30 mouse cellular contexts compared by ENCODE assay signal in genomic region chr8:18217192-18217591, GRCm38 (mm10).
A peak's percentile ranks its signal among the peaks of the same experiment; 100 is the strongest.
DNase-seq lines count a peak whose midpoint lies in the region; ATAC-seq and TF ChIP-seq lines count a peak whose summit lies in the region.
"Had no signal": no experiment of that assay in that cellular context is flagged by ENCODE, and none has a peak within 500 bp of the region (broad histone marks: within the 10 kb centered on the region; RNA-seq: fewer than 3 reads in every experiment).

No protein-coding gene starts in this region.

- no peak overlapping the region for H3K9ac ChIP-seq in hindbrain, embryonic 12.5 days
- H3K9ac ChIP-seq in hindbrain, postnatal 0 days (replicated peaks; ENCODE audit: low read length) = no peak overlapping the region
- no peak overlapping the region for H3K9ac ChIP-seq in midbrain, embryonic 13.5 days (replicated peaks)
- H3K9ac ChIP-seq in midbrain, postnatal 0 days (replicated peaks; ENCODE audit: low read length, poor library complexity, severe bottlenecking) = no peak overlapping the region
- no peak overlapping the region for H3K9ac ChIP-seq in forebrain, embryonic 16.5 days (replicated peaks; ENCODE audit: low read depth, low read length)
- H3K9ac ChIP-seq: embryonic facial prominence, embryonic 13.5 days; heart, embryonic 15.5 days; hindbrain, embryonic 14.5 days; kidney, embryonic 15.5 days; limb, embryonic 13.5 days; liver, embryonic 12.5 days had no signal

- H3K36me3 ChIP-seq in hindbrain, embryonic 12.5 days = no peaks in the 10 kb centered on the region
- H3K36me3 ChIP-seq in hindbrain, postnatal 0 days (ENCODE audit: insufficient read depth, low read length) = no peaks in the 10 kb centered on the region
- no peaks in the 10 kb centered on the region for H3K36me3 ChIP-seq in midbrain, embryonic 13.5 days
- H3K36me3 ChIP-seq in midbrain, postnatal 0 days (ENCODE audit: insufficient read depth, low read length) = no peaks in the 10 kb centered on the region
- no peaks in the 10 kb centered on the region for H3K36me3 ChIP-seq in forebrain, embryonic 16.5 days (ENCODE audit: control insufficient read depth, insufficient read depth)
- H3K36me3 ChIP-seq: embryonic facial prominence, embryonic 13.5 days; heart, embryonic 10.5 days; heart, embryonic 15.5 days; kidney, embryonic 15.5 days; limb, embryonic 13.5 days; liver, embryonic 12.5 days had no signal

- H3K4me1 ChIP-seq in hindbrain, embryonic 12.5 days = no peaks in the 10 kb centered on the region; the same call in 1 of the 2 replicates
- no peaks in the 10 kb centered on the region for H3K4me1 ChIP-seq in hindbrain, postnatal 0 days (ENCODE audit: insufficient read depth, low read length)
- no peaks in the 10 kb centered on the region for H3K4me1 ChIP-seq in midbrain, embryonic 13.5 days (replicated peaks)
- no peaks in the 10 kb centered on the region for H3K4me1 ChIP-seq in midbrain, postnatal 0 days (ENCODE audit: insufficient read depth, low read length)
- 0 out of 2 replicates have a peak, but pooled peaks cover 2% of the 10 kb centered on the region for H3K4me1 ChIP-seq in forebrain, embryonic 16.5 days (replicated peaks; ENCODE audit: control insufficient read depth, insufficient read depth, low read length)
- H3K4me1 ChIP-seq: embryonic facial prominence, embryonic 13.5 days; heart, embryonic 10.5 days; heart, embryonic 15.5 days; kidney, embryonic 15.5 days; limb, embryonic 13.5 days; liver, embryonic 12.5 days; megakaryocyte, embryonic 14.5 days had no signal

- TF ChIP-seq CTCF in hindbrain, postnatal 0 days (IDR thresholded peaks at IDR 0.05; ENCODE audit: low read depth) = no peak
- TF ChIP-seq CTCF in midbrain, postnatal 0 days (IDR thresholded peaks at IDR 0.05) = no peak

- 84% methylated on average over 7 of the region's 7 CpGs for whole genome bisulfite sequencing in hindbrain, embryonic 12.5 days
- 78% methylated on average over 7 of the region's 7 CpGs for WGBS in hindbrain, postnatal 0 days
- WGBS in midbrain, embryonic 13.5 days = 74% methylated on average over 7 of the region's 7 CpGs
- 79% methylated on average over 7 of the region's 7 CpGs for WGBS in midbrain, postnatal 0 days
- WGBS in forebrain, embryonic 16.5 days = 78% methylated on average over 7 of the region's 7 CpGs

- H3K27ac ChIP-seq in hindbrain, embryonic 12.5 days = no peak overlapping the region
- H3K27ac ChIP-seq in hindbrain, postnatal 0 days = no peak overlapping the region
- H3K27ac ChIP-seq in midbrain, embryonic 13.5 days = no peak overlapping the region
- H3K27ac ChIP-seq in midbrain, postnatal 0 days (ENCODE audit: low read depth, low read length) = no peak overlapping the region
- no peak overlapping the region for H3K27ac ChIP-seq in forebrain, embryonic 16.5 days (ENCODE audit: low read length)
- H3K27ac ChIP-seq: embryonic facial prominence, embryonic 13.5 days; heart, embryonic 10.5 days; heart, embryonic 15.5 days; hindbrain, embryonic 14.5 days; kidney, embryonic 15.5 days; limb, embryonic 13.5 days; liver, embryonic 12.5 days had no signal

- no peak overlapping the region for H3K4me2 ChIP-seq in hindbrain, embryonic 12.5 days (replicated peaks)
- no peak overlapping the region for H3K4me2 ChIP-seq in hindbrain, postnatal 0 days (ENCODE audit: low read depth, low read length)
- no peak overlapping the region for H3K4me2 ChIP-seq in midbrain, embryonic 13.5 days (replicated peaks)
- no peak overlapping the region for H3K4me2 ChIP-seq in midbrain, postnatal 0 days (ENCODE audit: low read depth, low read length, poor library complexity, severe bottlenecking)
- H3K4me2 ChIP-seq in forebrain, embryonic 16.5 days (ENCODE audit: low read length) = no peak overlapping the region
- H3K4me2 ChIP-seq: embryonic facial prominence, embryonic 13.5 days; heart, embryonic 15.5 days; hindbrain, embryonic 14.5 days; kidney, embryonic 15.5 days; limb, embryonic 13.5 days; liver, embryonic 12.5 days had no signal

- H3K9me3 ChIP-seq in hindbrain, embryonic 12.5 days (replicated peaks) = no peaks in the 10 kb centered on the region
- H3K9me3 ChIP-seq in hindbrain, postnatal 0 days (ENCODE audit: low read length) = no peaks in the 10 kb centered on the region
- no peaks in the 10 kb centered on the region for H3K9me3 ChIP-seq in midbrain, embryonic 13.5 days
- no peaks in the 10 kb centered on the region for H3K9me3 ChIP-seq in midbrain, postnatal 0 days (ENCODE audit: low read length)
- H3K9me3 ChIP-seq in forebrain, embryonic 16.5 days (ENCODE audit: control insufficient read depth, low read length) = no peaks in the 10 kb centered on the region
- H3K9me3 ChIP-seq: embryonic facial prominence, embryonic 13.5 days; heart, embryonic 10.5 days; heart, embryonic 15.5 days; kidney, embryonic 15.5 days; limb, embryonic 13.5 days; liver, embryonic 12.5 days; megakaryocyte, embryonic 14.5 days had no signal

- H3K4me3 ChIP-seq in hindbrain, embryonic 12.5 days = no peak overlapping the region
- H3K4me3 ChIP-seq in hindbrain, postnatal 0 days (ENCODE audit: low read length) = no peak overlapping the region
- no peak overlapping the region for H3K4me3 ChIP-seq in midbrain, embryonic 13.5 days (replicated peaks)
- H3K4me3 ChIP-seq in midbrain, postnatal 0 days (ENCODE audit: low read depth, low read length) = no peak overlapping the region
- no peak overlapping the region for H3K4me3 ChIP-seq in forebrain, embryonic 16.5 days (replicated peaks; ENCODE audit: low read length)
- H3K4me3 ChIP-seq: embryonic facial prominence, embryonic 13.5 days; heart, embryonic 10.5 days; heart, embryonic 15.5 days; kidney, embryonic 15.5 days; limb, embryonic 13.5 days; liver, embryonic 12.5 days; megakaryocyte, embryonic 14.5 days had no signal

- intact Hi-C loops in heart, postnatal 10 days (cut with DNase I) = no loop called here

- no peaks in the 10 kb centered on the region for H3K27me3 ChIP-seq in hindbrain, embryonic 12.5 days
- H3K27me3 ChIP-seq in hindbrain, postnatal 0 days (ENCODE audit: insufficient read depth, low read length) = no peaks in the 10 kb centered on the region
- no peaks in the 10 kb centered on the region for H3K27me3 ChIP-seq in midbrain, embryonic 13.5 days
- no peaks in the 10 kb centered on the region for H3K27me3 ChIP-seq in midbrain, postnatal 0 days (ENCODE audit: insufficient read depth, low read length)
- H3K27me3 ChIP-seq in forebrain, embryonic 16.5 days (replicated peaks; ENCODE audit: control insufficient read depth, insufficient read depth, low read length) = no peaks in the 10 kb centered on the region
- H3K27me3 ChIP-seq: embryonic facial prominence, embryonic 13.5 days; heart, embryonic 15.5 days; kidney, embryonic 15.5 days; limb, embryonic 13.5 days; liver, embryonic 12.5 days; megakaryocyte, embryonic 14.5 days had no signal

- peak; percentile 13; the same call in 1 of the 2 replicates for ATAC-seq in hindbrain, embryonic 12.5 days (ENCODE audit: low FRiP score)
- no peak for ATAC-seq in hindbrain, postnatal 0 days
- ATAC-seq in midbrain, embryonic 13.5 days = peak; percentile 50; the same call in 1 of the 2 replicates
- ATAC-seq in midbrain, postnatal 0 days (ENCODE audit: low FRiP score) = no peak
- peak; percentile 55; the same call in 1 of the 2 replicates for ATAC-seq in forebrain, embryonic 16.5 days
- ATAC-seq: activated CD4-positive, CD25-positive, alpha-beta regulatory T cell, adult 4 months; liver, embryonic 12.5 days; lung, postnatal 0 days had no signal

- DNase-seq in hindbrain, postnatal 0 days (ENCODE audit: low spot score) = no peak
- no peak for DNase-seq in midbrain, postnatal 0 days (ENCODE audit: low spot score)
- no peak for DNase-seq in T-cell, adult 2 months (ENCODE audit: low spot score)
- DNase-seq in heart, postnatal 10 days = no peak
- DNase-seq: adrenal gland, adult 2 months; adrenal gland, postnatal 36 days; B cell, adult 2 months; cerebellum, adult 9-10 months; gastrocnemius, postnatal 14 days; heart, postnatal 36 days; kidney, adult 18-20 months; kidney, postnatal 25 days; lung, adult 18-20 months; lung, postnatal 4 days; right cerebral cortex, adult 18-20 months; spleen, adult 18-20 months; thymus, postnatal 25 days had no signal

Comparison
In these comparisons a context has a peak if more than half of its experiments do, and no peak if none do; other contexts are left out.
1. ATAC-seq: peak in hindbrain, embryonic 12.5 days (single experiment), midbrain, embryonic 13.5 days (single experiment) and forebrain, embryonic 16.5 days (single experiment); none in hindbrain, postnatal 0 days (single experiment) and midbrain, postnatal 0 days (single experiment).